Comparison of ENCODE assay signal across 16 mouse cellular contexts in the genomic region with DNA sequence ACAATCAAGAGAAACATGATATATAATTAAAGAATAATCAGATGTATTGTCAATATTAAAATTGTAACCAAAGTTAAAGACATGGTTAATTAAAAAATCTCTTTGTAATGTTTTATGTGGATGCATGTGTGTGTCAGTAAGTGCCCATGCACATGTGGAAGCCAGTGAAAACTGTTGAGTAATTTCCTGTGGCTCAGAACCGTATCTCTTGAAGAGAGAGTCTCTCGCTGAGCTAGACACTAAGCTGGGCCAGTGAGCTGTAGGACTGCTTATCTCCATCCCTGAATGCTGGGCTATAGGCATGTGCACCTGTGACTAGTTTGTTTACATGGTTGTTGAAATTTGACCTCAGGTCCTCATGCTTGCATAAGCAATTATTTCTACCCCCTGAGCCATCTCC.
"Had no signal": no experiment of that assay in that cellular context is flagged by ENCODE, and none has a peak within 500 bp of the region (broad histone marks: within the 10 kb centered on the region; RNA-seq: fewer than 3 reads in every experiment).

No protein-coding gene starts in this region.

- DNase-seq: lung, adult 18-20 months; lung, embryonic 14.5 days; lung, postnatal 10 days; lung, postnatal 36 days; right cerebral cortex, postnatal 14 days; thymus, adult 2 months; thymus, postnatal 25 days; thymus, postnatal 4 days had no signal

- H3K4me1 ChIP-seq: midbrain, embryonic 13.5 days; midbrain, embryonic 15.5 days; neural tube, embryonic 12.5 days; stomach, embryonic 15.5 days had no signal

- H3K27me3 ChIP-seq: midbrain, embryonic 13.5 days; midbrain, embryonic 15.5 days; neural tube, embryonic 12.5 days; stomach, embryonic 15.5 days had no signal

- H3K4me3 ChIP-seq: midbrain, embryonic 13.5 days; midbrain, embryonic 15.5 days; neural tube, embryonic 12.5 days; stomach, embryonic 15.5 days had no signal

- H3K9ac ChIP-seq: liver, embryonic 14.5 days; lung, embryonic 14.5 days; midbrain, embryonic 13.5 days; midbrain, embryonic 15.5 days; neural tube, embryonic 12.5 days; stomach, embryonic 15.5 days had no signal

- H3K4me2 ChIP-seq: lung, embryonic 14.5 days; midbrain, embryonic 11.5 days; midbrain, embryonic 13.5 days; midbrain, embryonic 15.5 days; neural tube, embryonic 12.5 days; stomach, embryonic 15.5 days had no signal

- ATAC-seq: midbrain, embryonic 13.5 days; midbrain, embryonic 15.5 days had no signal

- H3K9me3 ChIP-seq: midbrain, embryonic 13.5 days; midbrain, embryonic 15.5 days; neural tube, embryonic 12.5 days; stomach, embryonic 15.5 days had no signal

- H3K27ac ChIP-seq: liver, embryonic 14.5 days; macrophage; midbrain, embryonic 13.5 days; midbrain, embryonic 15.5 days; neural tube, embryonic 12.5 days; stomach, embryonic 15.5 days; stomach, postnatal 0 days had no signal
